Mouse (Mus musculus) heart, postnatal 36 days (tissue): ENCODE results near the gene Tmem254b. TPM values are rescaled to one million over a fixed set of nuclear protein-coding genes. Genes with fewer than 3 reads are reported as not detected.
"Not testable (repeated sequence)": the region's sequence is repeated elsewhere in the genome, so short reads cannot be mapped to it uniquely, and the experiment has no call there.

Source experiments
- DNase-seq, 2 experiments: peaks; one replicate each; pipeline ENCODE4 v3.0.0; 2021 to 2022
- intact Hi-C: fragments of 180-260 bp; cut with DNase I; formaldehyde crosslinking; loops from one replicate; pipeline ENCODE4 v1.15.1; 2025
- total RNA-seq, 2 experiments: library from RNA; stranded (reverse); gene quantifications; 2 replicates each; pipeline ENCODE4 v1.2.3; 2021

The Tmem254b gene
- total RNA-seq, result 1 to 10 TPM; 2.6 to 3.6 TPM

DNA sequence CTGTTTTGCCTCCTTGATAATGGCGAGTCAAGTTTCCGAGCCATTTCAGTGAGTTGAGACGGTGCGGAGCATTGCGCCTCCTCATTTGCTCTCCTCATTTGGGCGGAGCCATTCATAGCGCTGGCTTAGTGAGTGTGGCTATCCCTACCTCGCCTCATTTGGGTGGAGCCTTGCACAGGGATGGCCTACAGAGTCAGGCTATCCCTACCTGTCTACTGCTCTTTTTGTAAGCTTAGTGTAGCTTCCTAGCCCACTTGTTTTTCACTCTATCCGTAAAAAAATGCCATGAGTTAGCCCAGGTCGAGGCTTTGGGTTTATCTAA lies at the start of gene Tmem254b:
Gene Tmem254b (minus strand): TSS at position 116 of the 322 bp plus-strand sequence.
- intact Hi-C loops, DNase-seq: not testable (repeated sequence)

DNA sequence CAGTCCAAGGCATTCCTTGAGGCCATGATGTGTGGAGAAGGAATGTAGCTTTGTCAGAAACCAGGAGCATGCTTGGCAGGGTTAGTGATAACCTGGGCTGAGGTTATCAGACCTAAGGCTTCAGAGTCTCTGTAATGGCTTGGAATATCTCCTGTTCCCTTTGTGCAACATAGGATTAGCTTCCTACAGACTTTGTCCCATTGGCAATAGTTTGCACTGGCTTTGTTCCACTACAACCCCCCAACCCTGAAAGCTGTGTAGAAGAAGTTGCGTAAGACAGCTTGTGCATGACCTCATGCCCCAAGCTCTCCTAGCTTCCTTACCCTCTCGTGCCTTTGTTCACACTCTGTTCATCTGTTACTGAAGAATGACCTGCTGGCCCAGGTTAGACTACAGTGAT lies 30.3 kb upstream of the Tmem254b start:
- DNase-seq, intact Hi-C loops: not testable (repeated sequence)

DNA sequence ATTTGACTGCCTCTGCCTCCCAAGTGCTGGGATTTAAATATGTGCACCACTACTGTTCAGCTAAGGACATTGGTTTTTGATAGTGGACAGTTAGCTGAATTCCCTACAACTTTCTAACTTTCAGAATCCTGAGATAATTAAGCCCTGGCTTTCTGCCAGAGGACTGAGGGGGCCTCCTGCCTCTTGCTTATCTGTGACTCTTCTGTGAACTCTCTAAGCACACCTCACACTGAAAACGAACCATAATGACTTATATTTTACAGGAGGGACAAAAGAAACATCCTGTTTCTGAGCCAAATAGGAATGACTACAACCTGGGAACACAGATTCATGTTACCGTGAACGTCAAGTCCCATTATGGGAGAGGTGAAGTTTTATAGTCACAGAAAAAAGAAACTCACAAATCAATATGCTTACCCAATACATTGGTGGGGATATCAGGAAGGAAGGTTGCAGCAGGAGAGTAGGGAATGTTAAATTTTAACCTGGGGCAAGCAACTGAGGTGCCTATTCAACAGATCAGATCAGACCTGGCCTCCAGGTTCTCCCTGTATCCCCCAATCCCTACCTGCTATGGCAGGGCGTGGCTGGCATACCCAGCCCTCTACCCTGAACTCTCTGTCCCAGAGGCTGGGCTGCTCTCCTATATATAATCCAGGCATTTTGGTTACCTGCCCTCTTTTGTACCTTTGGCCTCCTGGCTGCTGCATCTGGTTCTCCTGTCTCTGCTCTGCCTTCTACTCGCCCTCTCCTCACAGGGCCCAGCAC lies 9.6 kb upstream of the Tmem254b start:
- intact Hi-C loops, DNase-seq: not testable (repeated sequence)

- DNase-seq, result not testable (repeated sequence)
Observed at GRCm38 (mm10) chr14:26206197-26206925, 480 bp downstream of the Tmem254b start.

DNA sequence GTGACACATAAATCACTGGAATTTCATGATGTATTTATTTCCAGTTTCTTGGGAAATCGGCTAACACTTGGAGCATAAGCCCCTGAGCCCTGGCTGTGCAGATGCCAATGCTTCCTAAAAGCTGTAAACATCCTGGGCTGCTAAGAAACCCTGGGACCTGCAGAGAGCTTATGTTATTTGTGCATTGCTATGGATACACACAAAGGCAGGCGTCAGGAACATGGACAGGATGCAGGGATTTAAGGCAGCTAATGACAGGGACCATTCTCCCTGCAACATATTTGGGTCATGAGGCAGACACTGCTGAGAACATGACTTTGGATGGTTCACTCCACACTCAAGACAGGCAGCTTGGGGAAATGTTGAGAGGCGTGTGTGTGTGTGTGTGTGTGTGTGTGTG lies 9.0 kb downstream of the Tmem254b start:
- intact Hi-C loops, DNase-seq: not testable (repeated sequence)

More at GRCm38 (mm10) chr14:26206197-26206925, 480 bp downstream of the Tmem254b start:
- intact Hi-C loops, result not testable (repeated sequence)

- DNase-seq, intact Hi-C loops: not testable (repeated sequence)
Observed at GRCm38 (mm10) chr14:26188361-26188760, 18.5 kb downstream of the Tmem254b start.

GRCm38 (mm10) chr14:26186638-26187037 lies 20.2 kb downstream of the Tmem254b start:
- DNase-seq, intact Hi-C loops: not testable (repeated sequence)

DNA sequence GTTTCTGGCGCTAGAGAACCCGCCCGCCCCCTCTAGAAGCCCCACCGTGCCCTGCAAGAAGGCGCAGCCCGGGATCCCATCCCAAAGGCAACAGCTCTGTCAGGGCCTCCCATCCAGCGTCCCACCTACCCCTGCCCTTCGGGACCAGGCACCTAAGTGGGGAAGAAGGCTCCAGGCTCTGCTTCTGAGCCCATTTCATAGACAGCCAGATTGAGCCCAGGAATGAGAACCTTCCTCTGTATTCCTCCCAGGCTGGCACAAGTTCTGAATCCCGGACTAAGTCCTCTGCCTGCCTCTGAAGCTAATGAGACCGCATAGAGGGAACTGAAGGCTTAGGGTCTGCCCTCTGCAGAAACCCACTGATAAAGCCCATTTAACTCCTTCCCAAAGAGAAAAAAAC lies 24.5 kb downstream of the Tmem254b start, which contains the start of gene Plac9b:
Gene Plac9b (minus strand): TSS at position 101 of the 400 bp plus-strand sequence.
- intact Hi-C loops, DNase-seq: not testable (repeated sequence)

DNA sequence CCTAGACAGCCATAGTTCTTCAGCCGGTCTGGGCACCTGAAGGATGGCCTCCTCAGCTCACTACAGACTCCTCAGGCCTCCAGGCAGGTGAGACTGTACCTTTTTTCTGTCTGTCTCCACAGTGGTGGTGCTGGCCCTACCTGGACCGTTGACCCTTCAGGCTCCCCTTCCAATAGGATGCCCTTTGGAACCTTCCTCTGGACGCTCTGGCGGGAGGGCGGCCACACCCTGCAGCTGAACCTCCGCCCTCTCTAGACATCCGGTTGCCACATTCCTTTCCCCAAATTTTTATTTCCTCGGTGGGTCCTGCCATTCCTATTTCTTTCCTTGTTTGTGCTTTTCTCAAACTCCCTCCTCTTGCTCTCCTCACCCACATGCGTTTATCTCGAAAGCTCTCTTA lies 25.2 kb downstream of the Tmem254b start:
- intact Hi-C loops, result not testable (repeated sequence)

GRCm38 (mm10) chr14:26175028-26175427 lies 31.8 kb downstream of the Tmem254b start:
- intact Hi-C loops, DNase-seq: not testable (repeated sequence)

More for the DNA sequence above, 25.2 kb downstream of the Tmem254b start:
- DNase-seq, result not testable (repeated sequence)

GRCm38 (mm10) chr14:26173955-26174354 lies 32.9 kb downstream of the Tmem254b start:
- intact Hi-C loops, DNase-seq: not testable (repeated sequence)

- DNase-seq, intact Hi-C loops: not testable (repeated sequence)
Observed at GRCm38 (mm10) chr14:26165266-26165665, 41.6 kb downstream of the Tmem254b start.

- intact Hi-C loops, DNase-seq: not testable (repeated sequence)
Observed at GRCm38 (mm10) chr14:26162423-26162822, 44.4 kb downstream of the Tmem254b start.

DNA sequence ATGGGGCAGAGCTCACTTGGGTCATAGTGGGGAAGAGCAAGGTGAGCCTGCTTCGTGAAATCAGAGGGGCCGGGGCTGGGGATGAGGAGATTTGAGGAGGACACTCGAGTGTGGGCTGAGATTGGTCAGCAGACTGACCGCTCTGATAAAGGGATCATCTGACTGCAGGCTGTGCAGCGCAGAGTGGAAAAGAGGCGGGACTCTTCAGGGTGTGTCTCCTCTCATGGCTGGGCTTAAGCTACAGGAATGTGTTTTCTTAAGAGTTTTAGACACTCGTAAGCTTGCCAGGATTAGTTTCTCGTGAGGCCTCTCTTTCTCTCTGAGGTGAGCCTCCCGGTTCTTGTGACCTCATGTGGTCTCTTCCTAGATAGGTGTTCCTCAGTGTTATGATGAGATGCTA lies 45.7 kb downstream of the Tmem254b start:
- DNase-seq, intact Hi-C loops: not testable (repeated sequence)

GRCm38 (mm10) chr14:26156032-26156431 lies 50.8 kb downstream of the Tmem254b start:
- intact Hi-C loops, DNase-seq: not testable (repeated sequence)

Other genes starting within 250 kb of the Tmem254b start
- gene Duxbl1, start 228.5 kb downstream of the Tmem254b start, total RNA-seq, result under 1 TPM in 1 of 2 experiments, not detected in 1; 0.14 TPM
- 10 to 100 TPM; 17.7 to 21.2 TPM for gene Gm9780, start 164.3 kb downstream of the Tmem254b start, total RNA-seq
- gene Tmem254c, start 139.7 kb downstream of the Tmem254b start, total RNA-seq, result 1 to 10 TPM; 6.3 to 9.3 TPM
- gene Cphx2, start 125.5 kb downstream of the Tmem254b start, total RNA-seq, result not detected
- not detected for gene Cphx3, start 124.7 kb downstream of the Tmem254b start, total RNA-seq
- not detected for gene Duxbl2, start 88.7 kb downstream of the Tmem254b start, total RNA-seq
- gene Plac9b, start 24.6 kb downstream of the Tmem254b start, total RNA-seq, result 10 to 100 TPM; 48.1 to 57.6 TPM
- gene Duxbl3, start 50.9 kb upstream of the Tmem254b start, total RNA-seq, result not detected